Mouse (Mus musculus) stomach, postnatal 0 days (tissue): ENCODE results near the gene Hoxc5. TPM values are rescaled to one million over a fixed set of nuclear protein-coding genes. Genes with fewer than 3 reads are reported as not detected.
A peak's percentile ranks its signal among the peaks of the same experiment; 100 is the strongest.

Experiments used
- ATAC-seq: fragments of 200-750 bp; cut with Nextera tagmentation; 2 replicates; pipeline ENCODE4 v1.8.0; 2017; ENCODE audit not compliant: low FRiP score, low TSS enrichment
- DNase-seq: peaks from one replicate; pipeline ENCODE4 v3.0.0-alpha.2; 2016; ENCODE audit warnings: low spot score
- H3K27ac ChIP-seq: fragments of 300-500 bp; sonication (generic); replicated peaks from 2 replicates; pipeline ENCODE4 v1.5.1; 2014; ENCODE audit warnings: mild to moderate bottlenecking, control low read depth
- H3K27me3 ChIP-seq: fragments of 300-500 bp; sonication (generic); 2 replicates; pipeline ENCODE4 v1.6.1; 2014; ENCODE audit warnings: low read length; ENCODE audit not compliant: control insufficient read depth, insufficient read depth
- H3K36me3 ChIP-seq: fragments of 300-500 bp; sonication (generic); 2 replicates; pipeline ENCODE4 v1.6.1; 2014; ENCODE audit warnings: low read length, mixed read lengths; ENCODE audit not compliant: control insufficient read depth, insufficient read depth
- H3K4me1 ChIP-seq: fragments of 300-500 bp; sonication (generic); replicated peaks from 2 replicates; pipeline ENCODE4 v1.6.1; 2014; ENCODE audit warnings: antibody characterized with exemption; ENCODE audit not compliant: control insufficient read depth, insufficient read depth
- H3K4me2 ChIP-seq: fragments of 300-500 bp; sonication (generic); replicated peaks from 2 replicates; pipeline ENCODE4 v1.6.1; 2014; ENCODE audit warnings: low read depth, mild to moderate bottlenecking, control low read depth, moderate library complexity
- H3K4me3 ChIP-seq: fragments of 300-500 bp; sonication (generic); 2 replicates; pipeline ENCODE4 v1.5.1; 2014; ENCODE audit warnings: low read depth, low read length, control low read depth
- H3K9ac ChIP-seq: fragments of 300-500 bp; sonication (generic); 2 replicates; pipeline ENCODE4 v1.6.1; 2014; ENCODE audit warnings: mild to moderate bottlenecking, low read length, control low read depth, mixed read lengths
- H3K9me3 ChIP-seq: fragments of 300-500 bp; sonication (generic); 2 replicates; pipeline ENCODE4 v1.6.1; 2016; ENCODE audit warnings: low read length; ENCODE audit not compliant: control insufficient read depth
- CTCF ChIP-seq: IDR thresholded peaks from 2 replicates; pipeline ENCODE4 v1.5.1; 2016; ENCODE audit warnings: antibody characterized with exemption, low read depth, mild to moderate bottlenecking, moderate library complexity
- EP300 ChIP-seq: optimal IDR thresholded peaks from 2 replicates; pipeline ENCODE3; 2016; ENCODE audit warnings: antibody characterized with exemption
- WGBS: fragments of 180-500 bp; shearing (Covaris S2); extraction: QIAGEN DNeasy Blood & Tissue Kit; methylation state at CpG from one replicate; pipeline ENCODE4 v1.1.7; 2014; 5-methylcytosine and 5-hydroxymethylcytosine counted together
- polyA plus RNA-seq: library from polyadenylated mRNA; unstranded; fragments of >200 nt; fragmentation: Nextera tagmentation; extraction: Ambion mirVana; gene quantifications from 2 replicates; pipeline ENCODE4 v1.2.1, GENCODE M21; 2015

Hoxc5 gene
- polyA plus RNA-seq, 1 experiment from 2014 or later, result 18.0 TPM

- Histone ChIP-seq H3K4me1 (no peaks in the 10 kb centered on the region), H3K27ac (no peak overlapping the region), H3K9me3 (no peaks in the 10 kb centered on the region), H3K27me3 (peaks cover 48% of the 10 kb centered on the region), H3K4me3 (no peak overlapping the region), H3K4me2 (no peak overlapping the region), H3K9ac (no peak overlapping the region), H3K36me3 (no peaks in the 10 kb centered on the region)
- DNase-seq (no peak), ATAC-seq (no peak)
- TF ChIP-seq CTCF, result no peak
- TF ChIP-seq EP300, result no peak
- 9% methylated on average over 26 of the region's 26 CpGs for WGBS
Measured at GRCm38 (mm10) chr15:102965003-102965891, 2.0 kb upstream of the Hoxc5 start.

GRCm38 (mm10) chr15:102965892-102966775 is 1.1 kb upstream of the Hoxc5 start:
- DNase-seq, result peak; percentile 84
- Histone ChIP-seq H3K9ac (no peak overlapping the region), H3K4me3 (peak overlapping the region; percentile 21), H3K4me2 (peak overlapping the region; percentile 37), H3K27me3 (peaks cover 48% of the 10 kb centered on the region), H3K4me1 (no peaks in the 10 kb centered on the region), H3K36me3 (no peaks in the 10 kb centered on the region), H3K9me3 (no peaks in the 10 kb centered on the region), H3K27ac (no peak overlapping the region)
- TF ChIP-seq EP300, result no peak
- TF ChIP-seq CTCF, result peak; percentile 88
- ATAC-seq, result peak; percentile 72
- 6% methylated on average over 29 of the region's 30 CpGs for WGBS

GRCm38 (mm10) chr15:102966776-102967311 is 399 bp upstream of the Hoxc5 start, which contains the start of gene Hoxc10:
Hoxc10 (plus strand) TSS chr15:102966796.
- TF ChIP-seq EP300, result no peak
- no peak for TF ChIP-seq CTCF
- ATAC-seq (0 out of 2 replicates have a peak, but pooled peaks have one; percentile 25), DNase-seq (no peak)
- Histone ChIP-seq H3K9ac (no peak within 1 kb of the TSS), H3K27ac (no peak within 1 kb of the TSS), H3K36me3 (no peaks in the 10 kb centered on the region), H3K4me3 (peak within 1 kb of the TSS; percentile 21), H3K4me2 (peak within 1 kb of the TSS; percentile 37), H3K9me3 (no peaks in the 10 kb centered on the region), H3K4me1 (no peaks in the 10 kb centered on the region), H3K27me3 (peaks cover 48% of the 10 kb centered on the region)
- WGBS, result 3% methylated on average over 26 of the region's 27 CpGs

GRCm38 (mm10) chr15:102967511-102968397 is 511 bp downstream of the Hoxc5 start:
- Histone ChIP-seq H3K4me3 (no peak overlapping the region), H3K4me1 (no peaks in the 10 kb centered on the region), H3K4me2 (no peak overlapping the region), H3K27me3 (peaks cover 55% of the 10 kb centered on the region), H3K9ac (no peak overlapping the region), H3K36me3 (no peaks in the 10 kb centered on the region), H3K27ac (no peak overlapping the region), H3K9me3 (no peaks in the 10 kb centered on the region)
- WGBS, result 5% methylated on average over 34 of the region's 34 CpGs
- TF ChIP-seq EP300 (no peak), CTCF (no peak)
- ATAC-seq, result no peak
- DNase-seq, result no peak

GRCm38 (mm10) chr15:102969296-102969695 is 2.1 kb downstream of the Hoxc5 start:
- H3K36me3 ChIP-seq, result no peaks in the 10 kb centered on the region
- H3K4me2 ChIP-seq, result no peak overlapping the region
- 32% methylated on average over 1 of the region's 1 CpGs for WGBS
- H3K27ac ChIP-seq, result no peak overlapping the region
- no peak overlapping the region for H3K9ac ChIP-seq
- no peak for TF ChIP-seq EP300
- TF ChIP-seq CTCF, result no peak
- no peaks in the 10 kb centered on the region for H3K9me3 ChIP-seq
- H3K27me3 ChIP-seq, result peaks cover 59% of the 10 kb centered on the region
- DNase-seq (no peak), ATAC-seq (no peak)
- H3K4me3 ChIP-seq, result no peak overlapping the region
- no peaks in the 10 kb centered on the region for H3K4me1 ChIP-seq
